Mouse (Mus musculus) heart, embryonic 14.5 days (tissue): Measurements from ENCODE around the gene Gria1. TPM values are rescaled to one million over a fixed set of nuclear protein-coding genes. Genes with fewer than 3 reads are reported as not detected.

Experiments used
- ATAC-seq: fragments of 200-750 bp; cut with Nextera tagmentation; 2 replicates; pipeline ENCODE4 v1.8.0; 2017; ENCODE audit warnings: low read depth, moderate TSS enrichment; ENCODE audit not compliant: insufficient number of reproducible peaks, insufficient read depth, low FRiP score
- H3K27ac ChIP-seq, 2 experiments: fragments of 200-500 bp in 1 of 2; fragments of 300-500 bp in 1 of 2; sonication (generic) in 1 of 2; replicated peaks in 1 of 2; 2 replicates each; pipeline ENCODE4 v1.5.1; 2012 to 2014; ENCODE audit warnings: low read depth in 2 of 2, low read length in 2 of 2, control low read depth in 1 of 2, mild to moderate bottlenecking in 1 of 2, mixed read lengths in 1 of 2; ENCODE audit not compliant: control insufficient read depth in 1 of 2, insufficient read depth in 1 of 2
- H3K27me3 ChIP-seq: fragments of 300-500 bp; sonication (generic); 2 replicates; pipeline ENCODE4 v1.6.1; 2014; ENCODE audit warnings: mild to moderate bottlenecking, low read length, control low read depth; ENCODE audit not compliant: control insufficient read depth, insufficient read depth
- H3K36me3 ChIP-seq: fragments of 300-500 bp; sonication (generic); 2 replicates; pipeline ENCODE4 v1.6.1; 2014; ENCODE audit warnings: mild to moderate bottlenecking, control low read depth, low read length, mixed read lengths; ENCODE audit not compliant: control insufficient read depth, insufficient read depth
- H3K4me1 ChIP-seq, 2 experiments: fragments of 200-500 bp in 1 of 2; fragments of 300-500 bp in 1 of 2; sonication (generic) in 1 of 2; 2 replicates each; pipeline ENCODE4 v1.6.1; 2012 to 2014; ENCODE audit warnings: low read length in 2 of 2, control low read depth in 1 of 2, mixed read lengths in 1 of 2; ENCODE audit not compliant: control insufficient read depth in 2 of 2, insufficient read depth in 2 of 2
- H3K4me2 ChIP-seq: fragments of 300-500 bp; sonication (generic); 2 replicates; pipeline ENCODE4 v1.6.1; 2014; ENCODE audit warnings: mild to moderate bottlenecking, low read length
- H3K4me3 ChIP-seq, 2 experiments: fragments of 200-500 bp in 1 of 2; fragments of 300-500 bp in 1 of 2; sonication (generic) in 1 of 2; 2 replicates each; pipeline ENCODE4 v1.5.1; 2012 to 2014; ENCODE audit warnings: low read length in 2 of 2, mild to moderate bottlenecking in 2 of 2, control low read depth in 1 of 2, low read depth in 1 of 2, moderate library complexity in 1 of 2; ENCODE audit not compliant: control insufficient read depth in 1 of 2, insufficient read depth in 1 of 2
- H3K9ac ChIP-seq: fragments of 300-500 bp; sonication (generic); 2 replicates; pipeline ENCODE4 v1.6.1; 2014; ENCODE audit warnings: mild to moderate bottlenecking, low read length
- H3K9me3 ChIP-seq: fragments of 300-500 bp; sonication (generic); 2 replicates; pipeline ENCODE4 v1.6.1; 2016; ENCODE audit warnings: low read length, control low read depth; ENCODE audit not compliant: control insufficient read depth
- WGBS: fragments of 180-500 bp; shearing (Covaris S2); extraction: QIAGEN DNeasy Blood & Tissue Kit; methylation state at CpG from one replicate; pipeline ENCODE4 v1.1.7; 2014; 5-methylcytosine and 5-hydroxymethylcytosine counted together
- polyA plus RNA-seq: library from polyadenylated mRNA; unstranded; fragments of >200 nt; fragmentation: Nextera tagmentation; extraction: Ambion mirVana; gene quantifications from 2 replicates; pipeline ENCODE4 v1.2.1, GENCODE M21; 2014

The Gria1 gene
- polyA plus RNA-seq, 1 experiment from 2014 or later: 5.9 TPM

DNA sequence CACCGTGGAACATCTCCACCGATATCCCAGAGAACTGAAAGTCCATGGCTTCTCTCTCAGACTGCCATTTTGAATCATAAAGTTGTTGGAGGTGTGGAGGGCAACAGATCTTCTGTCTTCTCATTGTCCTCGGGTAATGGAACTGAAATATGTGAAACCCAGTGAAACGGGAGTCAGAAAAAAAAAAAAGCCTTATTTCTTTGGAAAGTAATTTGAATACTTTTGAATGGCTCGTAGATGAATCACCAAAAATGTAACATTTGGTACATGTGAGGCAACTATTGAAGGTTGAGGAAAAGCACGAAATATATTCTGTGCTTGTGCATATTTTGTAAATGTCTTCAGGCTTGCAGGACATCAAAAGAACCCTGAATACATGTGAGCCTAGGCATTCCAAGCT, 151.7 kb downstream of the Gria1 start:
- no peaks in the 10 kb centered on the region for H3K4me1 ChIP-seq
- no peaks in the 10 kb centered on the region for H3K9me3 ChIP-seq
- WGBS: 86% methylated on average over 6 of the region's 6 CpGs
- no peak overlapping the region for H3K4me3 ChIP-seq
- H3K36me3 ChIP-seq: no peaks in the 10 kb centered on the region
- H3K4me2 ChIP-seq: no peak overlapping the region
- H3K9ac ChIP-seq: no peak overlapping the region
- H3K27me3 ChIP-seq: no peaks in the 10 kb centered on the region
- H3K27ac ChIP-seq: no peak overlapping the region
- ATAC-seq: no peak

GRCm38 (mm10) chr11:57170058-57170457, 158.9 kb downstream of the Gria1 start:
- Histone ChIP-seq H3K27ac (no peak overlapping the region), H3K36me3 (no peaks in the 10 kb centered on the region), H3K9me3 (no peaks in the 10 kb centered on the region), H3K27me3 (no peaks in the 10 kb centered on the region), H3K9ac (no peak overlapping the region), H3K4me2 (no peak overlapping the region), H3K4me3 (no peak overlapping the region), H3K4me1 (no peaks in the 10 kb centered on the region)
- no peak for ATAC-seq
- 55% methylated on average over 6 of the region's 6 CpGs for WGBS

DNA sequence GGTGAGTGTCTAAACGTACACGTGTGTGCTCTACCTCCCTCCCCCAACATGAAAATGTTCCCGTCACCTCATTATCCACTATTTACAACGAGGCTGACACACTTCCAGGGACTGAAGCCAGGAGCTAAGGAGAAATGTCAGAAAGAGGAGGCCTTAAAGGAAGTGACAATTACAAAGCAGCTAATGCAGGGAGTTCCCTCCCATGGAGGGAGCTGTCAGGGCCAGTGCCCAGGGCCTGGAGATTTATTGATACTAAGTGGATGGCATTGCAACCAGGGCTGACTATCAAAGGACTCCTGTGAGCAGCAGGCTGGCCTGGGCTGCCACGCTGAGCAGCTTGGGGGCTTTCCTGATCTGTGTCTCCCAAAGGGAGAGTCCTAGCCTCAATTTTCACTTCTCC, 163.0 kb downstream of the Gria1 start:
- no peaks in the 10 kb centered on the region for H3K9me3 ChIP-seq
- WGBS: 60% methylated on average over 5 of the region's 5 CpGs
- no peaks in the 10 kb centered on the region for H3K27me3 ChIP-seq
- H3K9ac ChIP-seq: no peak overlapping the region
- H3K36me3 ChIP-seq: no peaks in the 10 kb centered on the region
- no peak for ATAC-seq
- no peak overlapping the region for H3K27ac ChIP-seq
- H3K4me2 ChIP-seq: no peak overlapping the region
- H3K4me1 ChIP-seq: no peaks in the 10 kb centered on the region
- no peak overlapping the region for H3K4me3 ChIP-seq

GRCm38 (mm10) chr11:57176552-57176951, 165.4 kb downstream of the Gria1 start:
- no peak for ATAC-seq
- Histone ChIP-seq H3K4me1 (no peaks in the 10 kb centered on the region), H3K36me3 (no peaks in the 10 kb centered on the region), H3K9me3 (no peaks in the 10 kb centered on the region), H3K4me3 (no peak overlapping the region), H3K4me2 (no peak overlapping the region), H3K9ac (no peak overlapping the region), H3K27ac (no peak overlapping the region), H3K27me3 (no peaks in the 10 kb centered on the region)
- WGBS: 30% methylated on average over 3 of the region's 3 CpGs

- Histone ChIP-seq H3K4me1 (no peaks in the 10 kb centered on the region), H3K4me2 (no peak overlapping the region), H3K9me3 (no peaks in the 10 kb centered on the region), H3K36me3 (no peaks in the 10 kb centered on the region), H3K9ac (no peak overlapping the region), H3K4me3 (no peak overlapping the region), H3K27ac (no peak overlapping the region), H3K27me3 (no peaks in the 10 kb centered on the region)
- 86% methylated on average over 4 of the region's 4 CpGs for WGBS
- no peak for ATAC-seq
These were observed 173.0 kb downstream of the Gria1 start for GRCm38 (mm10) chr11:57184216-57184615.

DNA sequence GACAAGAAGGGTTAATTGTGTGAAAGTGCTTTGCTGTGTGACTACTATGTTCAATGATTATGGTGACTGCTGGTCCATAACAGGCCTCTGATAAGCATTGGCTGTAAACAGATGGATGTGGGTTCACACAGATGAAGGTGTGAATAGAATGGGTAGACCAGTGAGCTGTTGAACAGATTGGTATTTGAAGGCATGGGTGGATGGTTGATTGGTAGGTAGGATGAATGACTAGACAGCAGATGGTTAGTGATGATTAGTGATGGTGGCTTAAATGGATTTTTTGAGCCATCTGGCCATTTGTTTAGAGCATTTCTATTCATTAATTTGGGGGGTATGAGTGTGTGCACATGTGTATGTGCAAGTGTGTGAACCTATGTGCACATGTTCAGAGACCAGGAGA, 173.9 kb downstream of the Gria1 start:
- no peaks in the 10 kb centered on the region for H3K9me3 ChIP-seq
- no peak overlapping the region for H3K4me2 ChIP-seq
- H3K27me3 ChIP-seq: no peaks in the 10 kb centered on the region
- H3K4me3 ChIP-seq: no peak overlapping the region
- H3K36me3 ChIP-seq: no peaks in the 10 kb centered on the region
- no peak overlapping the region for H3K9ac ChIP-seq
- H3K4me1 ChIP-seq: no peaks in the 10 kb centered on the region; a peak in 1 of 4 replicates
- no peak for ATAC-seq
- no peak overlapping the region for H3K27ac ChIP-seq

GRCm38 (mm10) chr11:57189391-57189790, 178.2 kb downstream of the Gria1 start:
- no peak overlapping the region for H3K4me3 ChIP-seq
- no peaks in the 10 kb centered on the region; a peak in 1 of 4 replicates for H3K4me1 ChIP-seq
- no peak overlapping the region for H3K9ac ChIP-seq
- no peaks in the 10 kb centered on the region for H3K36me3 ChIP-seq
- no peak for ATAC-seq
- no peaks in the 10 kb centered on the region for H3K27me3 ChIP-seq
- 45% methylated on average over 8 of the region's 8 CpGs for WGBS
- no peak overlapping the region for H3K4me2 ChIP-seq
- H3K9me3 ChIP-seq: no peaks in the 10 kb centered on the region
- no peak overlapping the region for H3K27ac ChIP-seq

DNA sequence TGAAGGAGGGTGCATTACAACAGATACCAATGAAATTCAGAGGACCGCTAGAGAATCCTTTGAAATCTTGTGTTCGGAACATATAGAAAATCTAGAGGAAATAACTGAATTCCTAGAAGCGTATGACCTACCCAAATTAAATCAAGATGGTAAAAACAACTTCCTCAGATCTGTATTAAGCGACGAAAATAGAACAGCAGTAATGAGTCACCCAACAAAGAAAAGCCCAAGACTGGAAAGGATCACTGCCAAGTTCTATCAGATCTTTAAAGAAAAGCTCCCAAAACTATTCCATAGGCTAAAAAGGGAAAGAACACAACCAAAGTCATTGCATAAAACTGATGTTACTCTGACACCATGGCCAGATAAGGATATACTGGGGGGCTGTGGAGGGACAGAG, 183.6 kb downstream of the Gria1 start:
- H3K4me2 ChIP-seq: no peak overlapping the region
- H3K4me1 ChIP-seq: no peaks in the 10 kb centered on the region
- ATAC-seq: no peak
- no peak overlapping the region for H3K4me3 ChIP-seq
- no peaks in the 10 kb centered on the region for H3K36me3 ChIP-seq
- peaks cover 4% of the 10 kb centered on the region; the same call in 1 of the 2 replicates for H3K9me3 ChIP-seq
- no peak overlapping the region for H3K27ac ChIP-seq
- H3K9ac ChIP-seq: no peak overlapping the region
- WGBS: 76% methylated on average over 5 of the region's 5 CpGs
- H3K27me3 ChIP-seq: no peaks in the 10 kb centered on the region
